Mouse (Mus musculus) bone marrow, adult 2 months (tissue): ENCODE measurements around the gene Plscr3. TPM values are rescaled to one million over a fixed set of nuclear protein-coding genes. Genes with fewer than 3 reads are reported as not detected.
A peak's percentile ranks its signal among the peaks of the same experiment; 100 is the strongest.

ENCODE experiments used
- H3K27ac ChIP-seq: fragments of 200-500 bp; 2 replicates; pipeline ENCODE4 v1.5.1; 2012; ENCODE audit warnings: low read depth, mild to moderate bottlenecking, control low read depth, inconsistent platforms, low read length; ENCODE audit not compliant: control insufficient read depth, poor library complexity, insufficient read depth
- H3K4me1 ChIP-seq: fragments of 200-500 bp; 2 replicates; pipeline ENCODE4 v1.6.1; 2011; ENCODE audit warnings: low read length; ENCODE audit not compliant: control insufficient read depth, insufficient read depth
- H3K4me3 ChIP-seq: fragments of 200-500 bp; replicated peaks from 2 replicates; pipeline ENCODE3; 2011; ENCODE audit warnings: mild to moderate bottlenecking, low read depth, low read length, control low read depth; ENCODE audit not compliant: control insufficient read depth
- CTCF ChIP-seq: fragments of 200-500 bp; IDR thresholded peaks from 2 replicates; pipeline ENCODE4 v1.5.1; 2011; ENCODE audit warnings: low read length, control low read depth; ENCODE audit not compliant: control insufficient read depth, insufficient read depth
- POLR2A ChIP-seq: fragments of 200-500 bp; IDR thresholded peaks from 2 replicates; pipeline ENCODE4 v1.6.1; 2011; ENCODE audit warnings: low read depth, mild to moderate bottlenecking, control low read depth, low read length, borderline replicate concordance; ENCODE audit not compliant: control insufficient read depth
- WGBS: fragments of 180-500 bp; shearing (Covaris S2); methylation state at CpG from one replicate; pipeline ENCODE4 v1.1.7; 2018; 5-methylcytosine and 5-hydroxymethylcytosine counted together
- polyA plus RNA-seq: library from polyadenylated mRNA; stranded (reverse); fragments of >200 nt; gene quantifications from 2 replicates; pipeline ENCODE4 v1.2.4, GENCODE M21; 2011; ENCODE audit warnings: low replicate concordance; ENCODE audit not compliant: missing spikeins, insufficient read depth, insufficient read length

Gene Plscr3
- polyA plus RNA-seq, 1 experiment: 50.9 TPM

DNA sequence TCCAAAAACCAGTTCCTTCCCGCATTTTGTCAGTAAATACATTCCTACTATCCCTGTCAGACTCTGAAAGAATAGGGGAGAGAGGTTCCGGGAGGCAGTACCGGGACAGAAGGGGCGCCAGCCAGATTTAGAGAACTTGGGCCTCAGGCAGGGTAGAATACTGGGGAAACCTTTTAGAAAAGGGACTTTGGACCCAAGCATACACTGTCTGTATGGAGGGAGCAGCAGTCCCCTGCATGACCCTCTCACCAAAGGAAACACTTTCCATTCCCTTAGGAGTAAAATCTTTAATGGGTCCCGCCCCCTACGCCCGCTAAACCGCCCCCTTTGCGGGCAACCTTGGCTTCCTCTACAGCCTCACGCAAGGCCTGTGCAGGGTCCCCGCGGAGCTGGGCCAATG, 42.8 kb upstream of the Plscr3 start:
- 3% methylated on average over 12 of the region's 12 CpGs for whole genome bisulfite sequencing
- H3K27ac ChIP-seq: no peak overlapping the region; the same call in 1 of the 2 replicates
- TF ChIP-seq POLR2A (no peak), CTCF (no peak)
- H3K4me1 ChIP-seq: peaks cover 1% of the 10 kb centered on the region; the same call in 1 of the 2 replicates
- no peak overlapping the region for H3K4me3 ChIP-seq

DNA sequence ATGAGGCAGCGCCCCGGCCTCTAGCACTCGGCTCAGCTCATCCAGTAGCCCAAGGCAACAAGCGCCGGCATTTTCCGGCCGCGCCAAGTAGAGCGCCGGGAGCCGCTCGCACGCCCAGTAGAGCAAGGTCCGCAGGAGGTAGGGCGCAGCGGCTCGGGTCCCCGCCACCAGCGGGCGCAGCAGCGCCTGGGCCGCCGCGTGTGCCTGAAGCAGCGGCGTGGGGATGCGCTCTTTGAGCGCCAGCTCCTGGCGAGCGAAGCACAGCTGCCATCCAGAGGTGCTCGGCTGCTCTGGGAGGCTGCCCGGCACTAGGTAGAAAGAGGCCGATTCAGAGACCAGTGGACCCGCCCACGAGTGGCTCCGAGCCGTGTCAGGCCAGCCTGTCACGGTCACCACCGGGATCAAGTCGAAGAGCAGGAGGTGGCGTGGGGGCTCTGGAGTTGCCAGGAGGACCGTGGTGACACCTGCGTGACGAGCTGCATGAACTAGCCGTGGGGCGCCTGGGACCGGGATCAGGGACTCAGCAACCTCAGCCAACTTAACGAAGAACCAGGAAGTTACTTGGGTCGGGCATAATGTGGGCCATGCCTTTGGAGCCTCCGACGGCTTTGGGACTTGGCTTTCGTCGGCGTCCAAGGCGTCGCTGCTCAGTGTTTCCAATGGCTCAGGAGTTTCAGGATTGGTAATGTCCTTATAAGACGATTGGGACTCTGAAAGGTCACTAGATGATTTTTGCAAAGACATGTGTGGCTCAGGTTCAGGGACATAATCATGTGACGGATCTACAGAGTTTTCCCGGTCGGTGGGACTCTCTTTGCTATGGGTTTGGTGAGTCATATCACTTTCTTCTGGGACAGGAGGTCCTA, 42.2 kb upstream of the Plscr3 start:
- Histone ChIP-seq H3K4me1 (peaks cover 1% of the 10 kb centered on the region; the same call in 1 of the 2 replicates), H3K4me3 (no peak overlapping the region), H3K27ac (no peak overlapping the region; the same call in 1 of the 2 replicates)
- 4% methylated on average over 60 of the region's 60 CpGs for WGBS
- peak; percentile 65; the same call in 1 of the 2 replicates for TF ChIP-seq CTCF
- TF ChIP-seq POLR2A: no peak

DNA sequence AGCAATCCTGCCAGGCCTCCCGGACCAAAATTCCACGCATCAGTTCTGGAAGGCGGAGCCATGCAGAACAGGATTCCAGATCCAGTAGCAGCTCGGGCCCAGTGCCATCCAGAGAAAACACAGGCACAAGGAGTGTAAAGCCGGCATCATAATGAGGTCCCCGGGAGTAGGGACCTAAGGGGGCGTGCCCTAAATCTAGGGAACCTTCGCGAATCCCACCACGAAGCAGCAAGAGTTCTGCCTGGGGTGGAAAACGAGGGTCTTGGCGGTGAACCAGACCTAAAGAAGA, 41.6 kb upstream of the Plscr3 start:
- Histone ChIP-seq H3K4me3 (no peak overlapping the region), H3K27ac (no peak overlapping the region), H3K4me1 (no peaks in the 10 kb centered on the region; the same call in 1 of the 2 replicates)
- TF ChIP-seq CTCF (no peak), POLR2A (no peak)
- 50% methylated on average over 12 of the region's 12 CpGs for WGBS

DNA sequence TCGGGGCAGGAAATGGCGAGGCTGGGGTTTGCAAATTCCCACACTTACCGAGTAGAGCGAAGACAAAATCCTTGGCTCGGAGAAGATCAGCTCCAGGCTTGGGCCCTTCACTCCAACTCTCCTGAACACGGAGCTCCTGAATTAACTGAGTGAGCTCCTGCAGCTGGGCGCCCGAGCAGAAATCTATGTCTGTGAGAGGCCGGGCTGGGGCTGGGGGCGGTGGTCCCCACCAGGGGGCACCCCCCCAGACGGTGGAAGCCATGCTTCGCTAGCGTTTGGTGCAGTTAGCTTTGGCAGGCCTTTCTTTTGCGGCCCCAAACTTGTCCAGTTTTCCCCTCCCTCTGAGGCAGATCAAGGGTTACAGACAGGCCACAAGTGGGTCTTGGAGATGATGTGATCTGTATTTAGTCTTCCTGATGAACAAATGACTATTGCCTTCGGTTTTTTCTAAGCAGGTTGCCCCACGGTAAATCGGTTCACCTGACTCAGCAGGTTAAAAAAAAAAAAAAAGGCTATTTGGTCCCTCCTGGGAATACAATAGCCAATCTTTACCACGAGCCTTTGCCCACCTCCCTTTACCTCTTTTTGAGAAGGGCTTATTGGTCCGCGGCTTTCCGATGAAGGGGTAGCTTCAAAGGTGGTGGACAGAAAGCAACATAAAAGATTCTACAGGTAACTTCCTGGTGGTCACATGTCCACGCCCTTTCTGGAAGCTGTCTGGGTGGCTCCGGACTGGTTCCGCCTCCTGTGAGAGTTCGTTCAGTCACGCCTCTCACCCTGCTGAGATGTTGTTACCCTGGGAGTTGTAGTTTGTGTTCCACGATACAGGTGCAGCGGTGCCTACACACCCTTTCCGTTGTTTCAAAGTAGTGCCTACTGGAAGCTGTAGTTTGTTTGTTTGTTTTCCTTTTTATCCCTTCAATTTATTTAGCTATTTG, 40.9 kb upstream of the Plscr3 start, which contains the start of gene Tmem102:
TSS of gene Tmem102 (minus strand) at position 653 of the 938 bp plus-strand sequence.
- WGBS: 59% methylated on average over 29 of the region's 29 CpGs
- TF ChIP-seq CTCF: no peak
- no peak for TF ChIP-seq POLR2A
- Histone ChIP-seq H3K27ac (no peak within 1 kb of the TSS), H3K4me3 (no peak within 1 kb of the TSS), H3K4me1 (no peaks in the 10 kb centered on the region; the same call in 1 of the 2 replicates)

DNA sequence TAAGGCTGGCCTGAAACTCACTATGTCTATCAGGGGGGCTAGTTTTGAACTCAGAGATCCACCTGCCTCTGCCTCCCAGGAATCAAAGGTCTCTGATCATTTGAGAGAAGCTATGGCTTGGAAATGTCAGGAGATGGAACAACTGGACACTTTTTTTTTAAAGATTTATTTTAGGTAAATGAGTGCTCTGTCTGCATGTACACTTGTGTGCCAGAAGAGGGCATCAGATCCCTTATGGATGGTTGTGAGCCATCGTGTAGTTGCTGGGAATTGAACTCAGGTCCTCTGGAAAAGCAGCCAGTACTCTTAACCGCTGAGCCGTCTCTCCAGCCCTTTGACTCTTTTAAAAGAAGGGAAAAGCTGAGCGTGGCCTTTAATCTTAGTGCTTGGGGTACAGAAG, 39.8 kb upstream of the Plscr3 start:
- no peak for TF ChIP-seq CTCF
- no peak for TF ChIP-seq POLR2A
- H3K27ac ChIP-seq: no peak overlapping the region
- H3K4me1 ChIP-seq: no peaks in the 10 kb centered on the region
- H3K4me3 ChIP-seq: no peak overlapping the region
- 90% methylated on average over 4 of the region's 4 CpGs for WGBS

DNA sequence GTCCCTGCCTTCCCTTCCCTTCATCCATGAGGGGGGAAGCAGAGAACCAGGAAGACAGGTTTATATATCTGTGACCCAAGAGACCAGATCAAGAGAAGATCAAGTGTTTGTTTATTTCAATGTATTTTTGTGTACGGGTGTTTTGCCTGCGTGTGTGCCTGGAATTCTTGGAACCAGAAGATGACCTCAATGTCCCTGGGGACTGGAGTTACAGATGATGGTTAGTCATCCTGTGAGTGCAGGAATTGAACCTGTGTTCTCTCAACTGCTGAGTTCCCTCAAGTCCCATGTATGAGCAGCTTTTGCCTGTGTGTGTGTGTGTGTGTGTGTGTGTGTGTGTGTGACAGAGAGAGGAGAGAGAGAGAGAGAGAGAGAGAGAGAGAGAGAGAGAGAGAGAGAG, 38.5 kb upstream of the Plscr3 start:
- TF ChIP-seq CTCF (no peak), POLR2A (no peak)
- Histone ChIP-seq H3K4me3 (no peak overlapping the region), H3K27ac (no peak overlapping the region), H3K4me1 (no peaks in the 10 kb centered on the region)
- 92% methylated on average over 2 of the region's 2 CpGs for WGBS

DNA sequence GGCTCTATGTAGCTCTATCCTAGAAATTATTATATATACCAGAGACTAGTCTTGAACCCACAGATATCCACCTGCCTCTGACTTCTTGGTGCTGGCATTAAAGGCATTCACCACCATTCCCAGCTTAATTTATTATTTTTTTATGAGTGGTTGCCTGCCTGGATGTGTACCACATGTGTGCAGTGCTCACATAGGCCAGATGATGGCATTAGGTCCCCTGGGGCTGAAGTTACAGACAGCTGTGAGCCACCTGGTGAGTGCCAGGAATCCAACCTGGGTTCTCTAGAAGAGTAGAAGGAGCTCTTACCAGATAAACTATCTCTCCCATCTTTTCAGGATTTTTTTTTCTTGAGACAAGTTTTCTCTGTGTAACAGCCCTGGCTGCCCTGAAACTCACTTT, 35.9 kb upstream of the Plscr3 start:
- no peak overlapping the region for H3K4me3 ChIP-seq
- no peak for TF ChIP-seq POLR2A
- TF ChIP-seq CTCF: 0 out of 2 replicates have a peak, but pooled peaks have one; percentile 6
- H3K4me1 ChIP-seq: no peaks in the 10 kb centered on the region

DNA sequence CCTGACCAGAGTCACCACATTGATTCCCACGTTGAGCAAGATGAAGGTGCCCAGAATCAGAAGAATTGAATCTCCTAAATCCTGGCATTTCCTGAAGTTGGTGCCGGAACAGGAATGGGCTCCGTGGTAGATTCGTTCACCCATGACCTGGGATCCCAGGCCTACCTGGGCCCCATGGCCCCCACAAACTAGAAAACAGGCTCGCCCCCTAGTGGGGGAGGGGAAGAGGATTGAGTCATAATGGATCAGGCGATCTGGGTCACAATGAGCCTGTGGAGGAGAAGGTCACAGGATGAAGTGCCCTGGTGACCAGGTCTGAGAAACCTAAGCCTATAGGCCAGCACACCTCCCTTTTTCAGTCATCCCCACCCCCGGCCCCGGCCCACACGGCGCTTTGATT, 31.0 kb upstream of the Plscr3 start, which contains the start of gene Gm39566:
TSS of gene Gm39566 (minus strand) at position 144 of the 400 bp plus-strand sequence.
- Histone ChIP-seq H3K27ac (no peak within 1 kb of the TSS), H3K4me1 (no peaks in the 10 kb centered on the region), H3K4me3 (no peak within 1 kb of the TSS)
- TF ChIP-seq POLR2A: no peak
- TF ChIP-seq CTCF: peak; percentile 30; the same call in 1 of the 2 replicates
- 70% methylated on average over 10 of the region's 10 CpGs for WGBS

More for the DNA sequence above, 35.9 kb upstream of the Plscr3 start:
- no peak overlapping the region for H3K27ac ChIP-seq
